Comparison of ENCODE assay signal across 17 mouse cellular contexts in genomic region chr2:103746761-103747160, GRCm38 (mm10). TPM values are rescaled to one million over a fixed set of nuclear protein-coding genes. Genes with fewer than 3 reads are reported as not detected.
DNase-seq lines count a peak whose midpoint lies in the region; ATAC-seq and TF ChIP-seq lines count a peak whose summit lies in the region.
"Had no signal": no experiment of that assay in that cellular context is flagged by ENCODE, and none has a peak within 500 bp of the region (broad histone marks: within the 10 kb centered on the region; RNA-seq: fewer than 3 reads in every experiment).

No protein-coding gene starts in this region.

- no peak overlapping the region for H3K9ac ChIP-seq in liver, embryonic 11.5 days (ENCODE audit: low read depth, low read length)
- H3K9ac ChIP-seq in liver, postnatal 0 days (replicated peaks): no peak overlapping the region
- H3K9ac ChIP-seq in intestine, embryonic 16.5 days (ENCODE audit: low read depth, low read length): no peak overlapping the region
- no peak overlapping the region for H3K9ac ChIP-seq in liver, embryonic 15.5 days
- H3K9ac ChIP-seq in heart, adult 2 months (ENCODE audit: low read depth, low read length): no peak overlapping the region
- no peak overlapping the region for H3K9ac ChIP-seq in forebrain, embryonic 13.5 days
- H3K9ac ChIP-seq: hindbrain, embryonic 14.5 days had no signal

- no peak overlapping the region for H3K27ac ChIP-seq in liver, embryonic 11.5 days (ENCODE audit: low read depth, low read length)
- no peak overlapping the region for H3K27ac ChIP-seq in liver, postnatal 0 days (ENCODE audit: low read depth)
- H3K27ac ChIP-seq in intestine, embryonic 16.5 days (ENCODE audit: low read length): peak overlapping the region; percentile 66
- H3K27ac ChIP-seq in liver, embryonic 15.5 days (replicated peaks): 0 out of 2 replicates have a peak overlapping the region, but pooled peaks have one; percentile 7
- no peak overlapping the region for H3K27ac ChIP-seq in heart, adult 2 months
- H3K27ac ChIP-seq in forebrain, embryonic 13.5 days: no peak overlapping the region
- H3K27ac ChIP-seq: embryonic facial prominence, embryonic 10.5 days; gastrocnemius, adult 2 months; heart, embryonic 10.5 days; hindbrain, embryonic 14.5 days had no signal

- H3K36me3 ChIP-seq in liver, embryonic 11.5 days (ENCODE audit: control insufficient read depth, insufficient read depth, low read length): peaks cover 25% of the 10 kb centered on the region
- peaks cover 35% of the 10 kb centered on the region for H3K36me3 ChIP-seq in liver, postnatal 0 days (replicated peaks; ENCODE audit: insufficient read depth, low read length)
- H3K36me3 ChIP-seq in intestine, embryonic 16.5 days (ENCODE audit: control insufficient read depth, insufficient read depth, low read length): peaks cover 12% of the 10 kb centered on the region; the same call in 1 of the 2 replicates
- peaks cover 68% of the 10 kb centered on the region for H3K36me3 ChIP-seq in liver, embryonic 15.5 days (replicated peaks)
- H3K36me3 ChIP-seq in heart, adult 2 months (ENCODE audit: control insufficient read depth, insufficient read depth, low read length): no peaks in the 10 kb centered on the region
- H3K36me3 ChIP-seq in forebrain, embryonic 13.5 days (ENCODE audit: poor library complexity, severe bottlenecking): peaks cover 76% of the 10 kb centered on the region

- TF ChIP-seq CTCF in liver, postnatal 0 days (IDR thresholded peaks at IDR 0.05; ENCODE audit: low read depth): no peak
- TF ChIP-seq CTCF in heart, adult 2 months (IDR thresholded peaks at IDR 0.05): no peak

- H3K4me1 ChIP-seq in liver, embryonic 11.5 days (replicated peaks; ENCODE audit: control insufficient read depth, insufficient read depth, low read length): no peaks in the 10 kb centered on the region; the same call in 1 of the 2 replicates
- no peaks in the 10 kb centered on the region for H3K4me1 ChIP-seq in liver, postnatal 0 days (ENCODE audit: insufficient read depth)
- H3K4me1 ChIP-seq in intestine, embryonic 16.5 days (ENCODE audit: control insufficient read depth, insufficient read depth, low read length): peaks cover 3% of the 10 kb centered on the region; the same call in 1 of the 2 replicates
- H3K4me1 ChIP-seq in liver, embryonic 15.5 days (replicated peaks): 0 out of 2 replicates have a peak, but pooled peaks cover 3% of the 10 kb centered on the region
- no peaks in the 10 kb centered on the region for H3K4me1 ChIP-seq in heart, adult 2 months (ENCODE audit: control insufficient read depth, insufficient read depth, low read length)
- no peaks in the 10 kb centered on the region for H3K4me1 ChIP-seq in forebrain, embryonic 13.5 days
- H3K4me1 ChIP-seq: embryonic facial prominence, embryonic 10.5 days; heart, embryonic 10.5 days had no signal

- no peak overlapping the region for H3K4me3 ChIP-seq in liver, embryonic 11.5 days (ENCODE audit: low read depth, low read length)
- H3K4me3 ChIP-seq in liver, postnatal 0 days (ENCODE audit: low read depth, low read length): no peak overlapping the region
- H3K4me3 ChIP-seq in intestine, embryonic 16.5 days (ENCODE audit: low read length): no peak overlapping the region
- no peak overlapping the region for H3K4me3 ChIP-seq in liver, embryonic 15.5 days (replicated peaks)
- no peak overlapping the region for H3K4me3 ChIP-seq in heart, adult 2 months
- no peak overlapping the region for H3K4me3 ChIP-seq in forebrain, embryonic 13.5 days
- H3K4me3 ChIP-seq: embryonic facial prominence, embryonic 10.5 days; gastrocnemius, adult 2 months; heart, embryonic 10.5 days had no signal

- H3K79me2 ChIP-seq in heart, adult 2 months (replicated peaks; ENCODE audit: control insufficient read depth, insufficient read depth, low read length): no peaks in the 10 kb centered on the region

- no peaks in the 10 kb centered on the region for H3K9me3 ChIP-seq in liver, embryonic 11.5 days (ENCODE audit: control insufficient read depth, low read length)
- no peaks in the 10 kb centered on the region for H3K9me3 ChIP-seq in liver, postnatal 0 days (ENCODE audit: low read length)
- no peaks in the 10 kb centered on the region for H3K9me3 ChIP-seq in intestine, embryonic 16.5 days (ENCODE audit: control insufficient read depth, low read length)
- H3K9me3 ChIP-seq in liver, embryonic 15.5 days (replicated peaks): no peaks in the 10 kb centered on the region
- H3K9me3 ChIP-seq in forebrain, embryonic 13.5 days (replicated peaks): no peaks in the 10 kb centered on the region
- H3K9me3 ChIP-seq: embryonic facial prominence, embryonic 10.5 days; heart, embryonic 10.5 days had no signal

- no peak for TF ChIP-seq EP300 in liver, postnatal 0 days (IDR thresholded peaks at IDR 0.05; ENCODE audit: low read depth)
- no peak for TF ChIP-seq EP300 in heart, adult 2 months (IDR thresholded peaks at IDR 0.05; ENCODE audit: insufficient read depth, low read depth, low read length)

- no peaks in the 10 kb centered on the region for H3K27me3 ChIP-seq in liver, embryonic 11.5 days (replicated peaks; ENCODE audit: control insufficient read depth, insufficient read depth, low read length)
- H3K27me3 ChIP-seq in liver, postnatal 0 days (ENCODE audit: insufficient read depth, low read length): no peaks in the 10 kb centered on the region
- no peaks in the 10 kb centered on the region for H3K27me3 ChIP-seq in intestine, embryonic 16.5 days (replicated peaks; ENCODE audit: control insufficient read depth, insufficient read depth, low read length)
- H3K27me3 ChIP-seq in liver, embryonic 15.5 days: no peaks in the 10 kb centered on the region
- no peaks in the 10 kb centered on the region for H3K27me3 ChIP-seq in heart, adult 2 months (ENCODE audit: control insufficient read depth, insufficient read depth, low read length)
- no peaks in the 10 kb centered on the region for H3K27me3 ChIP-seq in forebrain, embryonic 13.5 days

- no peak for DNase-seq in liver, embryonic 11.5 days (ENCODE audit: low spot score)
- no peak for DNase-seq in liver, postnatal 0 days
- DNase-seq in heart, adult 2 months: no peak
- no peak for DNase-seq in ovary, postnatal 36 days (ENCODE audit: low spot score)
- DNase-seq: adrenal gland, postnatal 14 days; cerebellum, postnatal 10 days; gastrocnemius, adult 2 months; gastrocnemius, postnatal 36 days; heart, postnatal 10 days; heart, postnatal 4 days had no signal

- TF ChIP-seq POLR2A in heart, adult 2 months (IDR thresholded peaks at IDR 0.05; ENCODE audit: insufficient read depth, low read depth, low read length): no peak

- 74% methylated on average over 2 of the region's 2 CpGs for WGBS in liver, embryonic 11.5 days
- 82% methylated on average over 2 of the region's 2 CpGs for WGBS in liver, postnatal 0 days (ENCODE audit: insufficient replicate concordance)
- 74% methylated on average over 2 of the region's 2 CpGs for WGBS in intestine, embryonic 16.5 days
- 67% methylated on average over 2 of the region's 2 CpGs for WGBS in liver, embryonic 15.5 days (ENCODE audit: insufficient replicate concordance)
- WGBS in heart, adult 2 months: 86% methylated on average over 2 of the region's 2 CpGs
- 84% methylated on average over 2 of the region's 2 CpGs for WGBS in forebrain, embryonic 13.5 days

- no peak overlapping the region for H3K4me2 ChIP-seq in liver, embryonic 11.5 days
- no peak overlapping the region for H3K4me2 ChIP-seq in liver, postnatal 0 days (ENCODE audit: low read depth, low read length)
- no peak overlapping the region for H3K4me2 ChIP-seq in intestine, embryonic 16.5 days (ENCODE audit: low read depth, low read length)
- H3K4me2 ChIP-seq in liver, embryonic 15.5 days: no peak overlapping the region
- no peak overlapping the region for H3K4me2 ChIP-seq in forebrain, embryonic 13.5 days
- H3K4me2 ChIP-seq: hindbrain, embryonic 14.5 days had no signal

- ATAC-seq in liver, embryonic 11.5 days (replicated peaks; ENCODE audit: low FRiP score): peak; percentile 57
- ATAC-seq in liver, postnatal 0 days: no peak
- ATAC-seq in intestine, embryonic 16.5 days: peak; percentile 52
- peak; percentile 40; the same call in 1 of the 2 replicates for ATAC-seq in liver, embryonic 15.5 days (ENCODE audit: insufficient read depth)
- ATAC-seq in forebrain, embryonic 13.5 days: no peak
- ATAC-seq: forebrain, embryonic 14.5 days had no signal

- intact Hi-C loops in heart, adult 2 months (cut with DNase I): loop anchor here (10.0 kb wide), 1 partner anchor 292 kb away; no protein-coding TSS in a partner anchor

RNA-seq across cellular contexts. Expression of gene Nat10, which starts 14.3 kb away (rescaled TPM):
- 55.1 and 58.8 TPM in 2 replicates for polyA plus RNA-seq in liver, embryonic 11.5 days (2014; fragmentation: Nextera tagmentation; extraction: Ambion mirVana)
- 5.5 and 5.7 TPM in 2 replicates for polyA plus RNA-seq in liver, postnatal 0 days (2015; fragmentation: Nextera tagmentation; extraction: Ambion mirVana)
- polyA plus RNA-seq in intestine, embryonic 16.5 days (2015; fragmentation: Nextera tagmentation; extraction: Ambion mirVana): 27.6 and 28.9 TPM in 2 replicates
- 12.9 and 13.0 TPM in 2 replicates for polyA plus RNA-seq in liver, embryonic 15.5 days (2015; fragmentation: Nextera tagmentation; extraction: Ambion mirVana)
- total RNA-seq in heart, adult 2 months (2021): 10 to 100 TPM; 14.0 to 14.2 TPM
- polyA plus RNA-seq in heart, adult 2 months (2012; rRNA removed): 26.1 and 30.4 TPM in 2 replicates
- 23.8 and 25.8 TPM in 2 replicates for polyA plus RNA-seq in forebrain, embryonic 13.5 days (2015; fragmentation: Nextera tagmentation; extraction: Ambion mirVana)

RNA-seq across cellular contexts. Expression of gene Caprin1, which starts 50.7 kb away (rescaled TPM):
- 345 and 405 TPM in 2 replicates for polyA plus RNA-seq in liver, embryonic 11.5 days (2014; fragmentation: Nextera tagmentation; extraction: Ambion mirVana)
- polyA plus RNA-seq in liver, postnatal 0 days (2015; fragmentation: Nextera tagmentation; extraction: Ambion mirVana): 61.9 and 69.2 TPM in 2 replicates
- 220 and 232 TPM in 2 replicates for polyA plus RNA-seq in intestine, embryonic 16.5 days (2015; fragmentation: Nextera tagmentation; extraction: Ambion mirVana)
- polyA plus RNA-seq in liver, embryonic 15.5 days (2015; fragmentation: Nextera tagmentation; extraction: Ambion mirVana): 110 and 112 TPM in 2 replicates
- 100 to 1,000 TPM; 190 to 204 TPM for total RNA-seq in heart, adult 2 months (2021)
- polyA plus RNA-seq in heart, adult 2 months (2012; rRNA removed): 56.1 and 94.6 TPM in 2 replicates
- polyA plus RNA-seq in forebrain, embryonic 13.5 days (2015; fragmentation: Nextera tagmentation; extraction: Ambion mirVana): 439 and 458 TPM in 2 replicates

Comparison
In these comparisons a context has a peak if more than half of its experiments do, and no peak if none do; other contexts are left out.
1. ATAC-seq: peak in liver, embryonic 11.5 days (single experiment), intestine, embryonic 16.5 days (single experiment) and liver, embryonic 15.5 days (single experiment); none in liver, postnatal 0 days (single experiment) and forebrain, embryonic 13.5 days (single experiment).
2. H3K27ac ChIP-seq: peak in intestine, embryonic 16.5 days (single experiment) and liver, embryonic 15.5 days (single experiment); none in liver, embryonic 11.5 days (single experiment), liver, postnatal 0 days (single experiment), heart, adult 2 months (single experiment) and forebrain, embryonic 13.5 days (single experiment).